Mouse (Mus musculus) T-cell, adult 2 months (primary cell): ENCODE data around the gene Cstb.
A peak's percentile ranks its signal among the peaks of the same experiment; 100 is the strongest.

Experiments used
- DNase-seq: peaks from one replicate; pipeline ENCODE4 v3.0.0; 2022; ENCODE audit warnings: low spot score

Gene Cstb

GRCm38 (mm10) chr10:78417888-78418287, 7.6 kb upstream of the Cstb start:
- DNase-seq = no peak

- DNase-seq = no peak
Observed at GRCm38 (mm10) chr10:78418791-78419190, 6.7 kb upstream of the Cstb start.

- DNase-seq = no peak
Observed at GRCm38 (mm10) chr10:78420929-78421328, 4.5 kb upstream of the Cstb start.

GRCm38 (mm10) chr10:78422614-78423013, 2.9 kb upstream of the Cstb start:
- DNase-seq = no peak

GRCm38 (mm10) chr10:78426117-78426735, 757 bp downstream of the Cstb start:
- no peak for DNase-seq

- no peak for DNase-seq
Observed at GRCm38 (mm10) chr10:78428070-78428469, 2.6 kb downstream of the Cstb start.

- no peak for DNase-seq
Observed at GRCm38 (mm10) chr10:78429180-78429579, 3.7 kb downstream of the Cstb start.

- DNase-seq = no peak
Observed at GRCm38 (mm10) chr10:78429776-78430175, 4.3 kb downstream of the Cstb start.

GRCm38 (mm10) chr10:78432853-78433252, 7.4 kb downstream of the Cstb start:
- no peak for DNase-seq

GRCm38 (mm10) chr10:78438094-78438493, 12.6 kb downstream of the Cstb start:
- DNase-seq = peak; percentile 71

GRCm38 (mm10) chr10:78439550-78439949, 14.1 kb downstream of the Cstb start:
- no peak for DNase-seq

- DNase-seq = no peak
Observed at GRCm38 (mm10) chr10:78439990-78440389, 14.5 kb downstream of the Cstb start.

- no peak for DNase-seq
Observed at GRCm38 (mm10) chr10:78440812-78441211, 15.3 kb downstream of the Cstb start.

GRCm38 (mm10) chr10:78441606-78442005, 16.1 kb downstream of the Cstb start:
- DNase-seq = no peak

- no peak for DNase-seq
Observed at GRCm38 (mm10) chr10:78442292-78442691, 16.8 kb downstream of the Cstb start.

- no peak for DNase-seq
Observed at GRCm38 (mm10) chr10:78446195-78446594, 20.7 kb downstream of the Cstb start.

- no peak for DNase-seq
Observed at GRCm38 (mm10) chr10:78447396-78447795, 21.9 kb downstream of the Cstb start.

GRCm38 (mm10) chr10:78450761-78451160, 25.3 kb downstream of the Cstb start:
- no peak for DNase-seq

GRCm38 (mm10) chr10:78452641-78453040, 27.2 kb downstream of the Cstb start:
- DNase-seq = no peak

- DNase-seq = no peak
Observed at GRCm38 (mm10) chr10:78456696-78457095, 31.2 kb downstream of the Cstb start.

GRCm38 (mm10) chr10:78457495-78458347, 32.3 kb downstream of the Cstb start:
- peak; percentile 87 for DNase-seq

GRCm38 (mm10) chr10:78458348-78459111, 33.1 kb downstream of the Cstb start:
- no peak for DNase-seq

GRCm38 (mm10) chr10:78460463-78460862, 35.0 kb downstream of the Cstb start:
- DNase-seq = no peak
